Mouse (Mus musculus): ENCODE measurements around the gene Arhgef10l. TPM values are rescaled to one million over a fixed set of nuclear protein-coding genes. Genes with fewer than 3 reads are reported as not detected.

Gene Arhgef10l
- total RNA-seq, 2 experiments from 2014 or later: 44.3 to 53.6 TPM

GRCm38 (mm10) chr4:140562461-140563178 is 103.2 kb downstream of the Arhgef10l start:
- peak in 1 of 2 experiments; percentile 29 for DNase-seq (ENCODE audit: low spot score in 2 of 2)

GRCm38 (mm10) chr4:140561744-140562143 is 104.1 kb downstream of the Arhgef10l start:
- DNase-seq (ENCODE audit: low spot score in 2 of 2): no peak
- intact Hi-C loops (cut with DNase I): no loop called here

More at GRCm38 (mm10) chr4:140562461-140563178, 103.2 kb downstream of the Arhgef10l start:
- intact Hi-C loops (cut with DNase I): no loop called here

- no peak for DNase-seq (ENCODE audit: low spot score in 2 of 2)
- intact Hi-C loops (cut with DNase I): loop anchor here (5.0 kb wide), 1 partner anchor 117 kb away; no protein-coding TSS in a partner anchor
These were observed 106.0 kb downstream of the Arhgef10l start for GRCm38 (mm10) chr4:140559862-140560261.

GRCm38 (mm10) chr4:140558193-140558592 is 107.6 kb downstream of the Arhgef10l start:
- no peak for DNase-seq (ENCODE audit: low spot score in 2 of 2)

GRCm38 (mm10) chr4:140556561-140556960 is 109.3 kb downstream of the Arhgef10l start:
- no peak for DNase-seq (ENCODE audit: low spot score in 2 of 2)
- intact Hi-C loops (cut with DNase I): loop anchor here (5.0 kb wide), 1 partner anchor 121 kb away; no protein-coding TSS in a partner anchor

More at GRCm38 (mm10) chr4:140558193-140558592, 107.6 kb downstream of the Arhgef10l start:
- intact Hi-C loops (cut with DNase I): loop anchor here (5.0 kb wide), 1 partner anchor 119 kb away; no protein-coding TSS in a partner anchor

- peak; percentile 66 to 70 for DNase-seq (ENCODE audit: low spot score in 2 of 2)
- intact Hi-C loops (cut with DNase I): loop anchor here (5.0 kb wide), 1 partner anchor 122 kb away; no protein-coding TSS in a partner anchor
These were observed 110.5 kb downstream of the Arhgef10l start for GRCm38 (mm10) chr4:140555273-140555672.

- no peak for DNase-seq (ENCODE audit: low spot score in 2 of 2)
- intact Hi-C loops (cut with DNase I): no loop called here
These were observed 111.3 kb downstream of the Arhgef10l start for GRCm38 (mm10) chr4:140554552-140554951.

- no peak for DNase-seq (ENCODE audit: low spot score in 2 of 2)
- intact Hi-C loops (cut with DNase I): no loop called here
These were observed 114.0 kb downstream of the Arhgef10l start for GRCm38 (mm10) chr4:140551766-140552165.

- no peak for DNase-seq (ENCODE audit: low spot score in 2 of 2)
- intact Hi-C loops (cut with DNase I): no loop called here
These were observed 115.1 kb downstream of the Arhgef10l start for GRCm38 (mm10) chr4:140550670-140551069.

- DNase-seq (ENCODE audit: low spot score in 2 of 2): peak; percentile 39 to 44
- intact Hi-C loops (cut with DNase I): loop anchor here (5.0 kb wide), 1 partner anchor 673 kb away; no protein-coding TSS in a partner anchor
These were observed 115.8 kb downstream of the Arhgef10l start for GRCm38 (mm10) chr4:140549975-140550374.

- intact Hi-C loops (cut with DNase I): loop anchor here (5.0 kb wide), 1 partner anchor 670 kb away; no protein-coding TSS in a partner anchor
- DNase-seq (ENCODE audit: low spot score in 2 of 2): peak; percentile 41 to 72
These were observed 118.3 kb downstream of the Arhgef10l start for GRCm38 (mm10) chr4:140547488-140547887.

- intact Hi-C loops (cut with DNase I): no loop called here
- DNase-seq (ENCODE audit: low spot score in 2 of 2): peak; percentile 50 to 75
These were observed 126.7 kb downstream of the Arhgef10l start for GRCm38 (mm10) chr4:140539125-140539524.

GRCm38 (mm10) chr4:140537561-140538021 is 128.2 kb downstream of the Arhgef10l start:
- intact Hi-C loops (cut with DNase I): no loop called here

GRCm38 (mm10) chr4:140535323-140535722 is 130.5 kb downstream of the Arhgef10l start:
- DNase-seq (ENCODE audit: low spot score in 2 of 2): no peak
- intact Hi-C loops (cut with DNase I): no loop called here

More at GRCm38 (mm10) chr4:140537561-140538021, 128.2 kb downstream of the Arhgef10l start:
- no peak for DNase-seq (ENCODE audit: low spot score in 2 of 2)

GRCm38 (mm10) chr4:140532270-140532669 is 133.5 kb downstream of the Arhgef10l start:
- no peak for DNase-seq (ENCODE audit: low spot score in 2 of 2)
- intact Hi-C loops (cut with DNase I): no loop called here

- intact Hi-C loops (cut with DNase I): no loop called here
- no peak for DNase-seq (ENCODE audit: low spot score in 2 of 2)
These were observed 134.8 kb downstream of the Arhgef10l start for GRCm38 (mm10) chr4:140531024-140531423.

- no peak for DNase-seq (ENCODE audit: low spot score in 2 of 2)
- intact Hi-C loops (cut with DNase I): no loop called here
These were observed 136.1 kb downstream of the Arhgef10l start for GRCm38 (mm10) chr4:140529735-140530134.

GRCm38 (mm10) chr4:140528443-140528842 is 137.4 kb downstream of the Arhgef10l start:
- intact Hi-C loops (cut with DNase I): no loop called here
- DNase-seq (ENCODE audit: low spot score in 2 of 2): no peak

GRCm38 (mm10) chr4:140525674-140526177 is 140.1 kb downstream of the Arhgef10l start:
- intact Hi-C loops (cut with DNase I): no loop called here
- DNase-seq (ENCODE audit: low spot score in 2 of 2): no peak

GRCm38 (mm10) chr4:140524927-140525326 is 140.9 kb downstream of the Arhgef10l start:
- DNase-seq (ENCODE audit: low spot score in 2 of 2): no peak

More at GRCm38 (mm10) chr4:140524927-140525326, 140.9 kb downstream of the Arhgef10l start:
- intact Hi-C loops (cut with DNase I): no loop called here
